Mouse (Mus musculus) retina, adult 2 months (tissue): ENCODE measurements around the gene Smyd5.
"Not testable (repeated sequence)": the region's sequence is repeated elsewhere in the genome, so short reads cannot be mapped to it uniquely, and the experiment has no call there.

Experiments used
- DNase-seq: peaks from one replicate; pipeline ENCODE4 v3.0.0-alpha.2; 2012; ENCODE audit warnings: low read depth, low spot score

Smyd5 gene

DNA sequence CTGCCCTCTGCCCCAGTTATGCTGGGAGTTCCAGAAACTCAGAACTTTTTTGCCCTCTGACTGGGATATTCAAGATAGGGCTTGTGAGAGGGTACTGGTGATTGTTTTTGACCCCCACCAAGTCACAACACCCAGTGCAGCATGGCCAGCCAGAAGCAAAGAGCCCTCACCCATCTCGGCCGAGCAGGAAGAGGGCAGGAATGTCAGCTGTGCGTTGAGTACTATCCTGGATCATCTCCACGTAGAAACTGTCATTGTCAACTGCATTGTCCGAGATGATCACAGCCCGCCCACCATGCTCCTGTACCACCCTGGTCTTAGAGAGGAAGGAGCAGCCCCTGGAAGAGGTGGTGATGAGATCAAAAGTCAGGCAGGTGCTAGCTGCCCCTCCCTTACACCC, 15.6 kb downstream of the Smyd5 start:
- no peak for DNase-seq

- DNase-seq = not testable (repeated sequence)
Measured at GRCm38 (mm10) chr6:85450140-85450539, 18.4 kb downstream of the Smyd5 start.

DNA sequence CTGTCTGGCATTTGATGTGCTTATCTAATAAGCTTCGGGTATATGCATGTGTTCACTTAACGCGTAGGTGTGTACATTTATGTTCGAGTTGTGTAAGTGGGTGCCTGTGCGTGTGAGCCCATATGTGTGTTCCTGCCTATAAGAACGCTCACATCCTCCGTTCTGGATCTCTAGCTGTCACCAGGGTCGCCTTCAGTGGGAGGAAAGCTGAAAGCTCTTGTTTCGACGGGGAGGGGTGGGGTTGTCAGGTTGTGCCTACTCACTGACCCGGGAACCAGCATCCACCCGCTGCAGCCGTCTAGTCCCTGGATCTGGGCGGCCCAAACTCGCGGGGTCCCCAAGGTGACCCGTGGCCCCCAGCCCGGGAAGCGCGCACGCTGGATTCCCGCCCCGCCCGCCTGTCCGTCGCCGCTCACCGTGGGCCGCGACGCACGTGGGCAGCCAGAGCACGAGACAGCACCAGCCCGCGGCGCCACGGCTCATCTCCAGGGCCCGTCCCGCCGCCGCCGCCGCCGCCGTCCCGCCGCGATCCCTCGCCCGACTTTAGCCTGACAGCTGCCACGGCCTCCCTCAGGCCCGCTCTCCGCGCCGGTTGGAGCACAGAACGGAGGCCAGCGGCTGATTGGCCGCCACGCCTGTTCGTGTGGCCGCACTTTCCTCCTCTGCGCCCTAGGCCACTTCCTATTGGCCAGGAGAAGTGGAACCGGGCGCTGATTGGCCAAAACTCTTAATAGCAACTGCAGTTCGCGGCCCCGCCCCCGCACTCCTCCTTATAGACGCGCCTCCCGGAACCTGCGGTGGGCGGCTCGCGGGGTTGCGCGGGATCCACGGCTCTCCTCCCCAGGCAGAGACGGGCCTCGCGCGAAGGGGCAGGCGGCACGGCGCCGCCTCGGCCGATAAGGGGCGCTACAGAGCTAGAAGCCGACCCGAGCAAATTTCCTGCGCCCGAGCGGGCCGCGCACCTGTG, 19.2 kb downstream of the Smyd5 start, which contains the start of gene Cct7:
Gene Cct7, plus strand, starts transcription at position 818 of the 967 bp plus-strand sequence.
- DNase-seq = peak; percentile 98

DNA sequence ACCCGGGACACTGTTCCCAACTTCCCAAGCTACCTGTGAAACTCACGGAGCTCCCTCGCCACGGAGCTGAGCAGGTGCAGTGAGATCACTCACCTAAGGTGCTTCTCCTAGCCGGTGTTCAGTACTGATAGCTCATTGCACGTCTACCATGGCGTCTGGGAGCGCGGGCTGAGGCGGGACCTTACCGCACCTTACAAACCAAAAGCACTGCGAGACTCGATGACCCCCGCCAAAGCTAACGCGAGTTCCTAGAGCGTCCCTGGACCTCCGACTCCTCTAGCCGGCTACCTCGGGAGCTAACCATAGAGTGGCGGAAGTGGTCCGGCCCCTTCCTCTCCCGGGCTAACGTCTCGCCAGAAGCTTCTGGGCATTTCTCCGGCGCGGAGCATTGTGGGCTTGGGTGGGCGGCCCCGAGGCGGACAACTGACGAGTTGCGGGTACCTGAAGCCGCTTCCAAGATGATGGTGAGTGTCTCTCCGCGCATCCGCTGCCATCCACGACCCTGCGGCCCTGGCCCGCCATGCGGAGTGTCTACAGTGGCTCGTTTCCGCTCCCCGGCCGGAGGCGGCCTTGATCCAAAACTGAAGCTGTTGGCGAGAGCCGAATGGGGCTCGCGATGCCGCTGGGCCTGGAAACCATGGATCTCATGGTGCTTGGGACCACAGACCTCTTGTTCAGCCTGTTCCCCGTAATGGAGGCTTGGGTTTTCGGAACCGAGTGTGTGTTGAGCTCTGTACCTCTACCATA, 20.0 kb downstream of the Smyd5 start, which contains the start of gene Pradc1:
Gene Pradc1, minus strand, starts transcription at position 307 of the 747 bp plus-strand sequence.
- DNase-seq = peak; percentile 94

- DNase-seq = no peak
Measured at GRCm38 (mm10) chr6:85452411-85452665, 20.5 kb downstream of the Smyd5 start.

DNA sequence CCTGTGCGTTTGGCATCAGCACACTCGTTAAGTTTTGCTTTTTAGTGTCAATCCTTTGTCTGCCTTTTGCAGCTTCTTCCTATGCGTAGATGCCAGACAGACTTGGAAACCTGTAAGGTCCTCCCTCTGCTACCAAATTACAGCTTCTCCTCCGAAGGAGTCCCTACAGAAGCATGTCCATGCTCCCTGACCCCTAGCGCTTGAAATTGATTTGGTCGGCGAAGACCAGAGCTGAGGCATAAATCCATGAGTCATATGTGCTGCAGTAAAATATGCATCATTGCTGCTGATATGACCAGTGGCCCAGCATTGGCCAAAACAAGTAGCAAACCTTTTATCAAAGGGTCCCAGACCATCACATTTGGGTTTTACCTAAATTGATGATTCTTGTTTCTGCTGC, 21.0 kb downstream of the Smyd5 start:
- DNase-seq = no peak

DNA sequence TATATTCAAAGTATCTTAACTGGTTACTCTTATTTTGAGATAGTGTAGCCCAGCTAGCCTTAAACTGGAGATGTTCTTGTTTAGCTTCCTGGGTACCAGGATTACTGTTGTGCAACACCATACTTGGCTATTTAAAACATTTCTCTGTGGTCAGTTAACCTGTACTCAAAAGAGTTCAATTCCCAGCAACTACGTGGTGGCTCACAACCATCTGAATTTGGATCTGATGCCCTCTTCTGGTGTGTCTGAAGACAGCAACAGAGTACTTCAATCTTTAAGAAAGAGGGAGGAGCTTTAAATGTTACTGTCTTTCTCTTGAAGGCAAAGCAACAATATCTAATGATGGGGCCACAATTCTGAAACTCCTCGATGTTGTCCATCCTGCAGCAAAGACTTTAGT, 27.8 kb downstream of the Smyd5 start:
- no peak for DNase-seq

DNA sequence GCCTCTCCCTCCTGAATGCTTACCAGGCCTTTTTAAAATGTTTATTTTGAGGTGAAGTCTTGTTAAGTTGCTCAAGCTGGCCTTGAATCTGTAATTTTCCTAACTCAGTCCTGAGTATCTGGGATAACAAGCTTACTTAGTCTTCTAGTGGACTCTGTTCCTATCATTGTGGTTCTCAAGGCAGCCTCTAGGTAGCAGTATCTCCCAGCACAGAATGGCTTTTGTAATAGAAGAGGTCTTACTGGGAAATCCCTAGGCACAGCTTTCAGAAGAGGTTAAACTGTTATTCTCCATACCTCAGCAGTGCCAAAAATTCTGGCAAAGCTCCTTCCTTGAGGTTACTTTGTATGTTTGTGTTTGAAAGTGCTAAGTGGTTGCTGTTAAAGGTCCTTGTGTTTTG, 33.6 kb downstream of the Smyd5 start:
- no peak for DNase-seq

DNA sequence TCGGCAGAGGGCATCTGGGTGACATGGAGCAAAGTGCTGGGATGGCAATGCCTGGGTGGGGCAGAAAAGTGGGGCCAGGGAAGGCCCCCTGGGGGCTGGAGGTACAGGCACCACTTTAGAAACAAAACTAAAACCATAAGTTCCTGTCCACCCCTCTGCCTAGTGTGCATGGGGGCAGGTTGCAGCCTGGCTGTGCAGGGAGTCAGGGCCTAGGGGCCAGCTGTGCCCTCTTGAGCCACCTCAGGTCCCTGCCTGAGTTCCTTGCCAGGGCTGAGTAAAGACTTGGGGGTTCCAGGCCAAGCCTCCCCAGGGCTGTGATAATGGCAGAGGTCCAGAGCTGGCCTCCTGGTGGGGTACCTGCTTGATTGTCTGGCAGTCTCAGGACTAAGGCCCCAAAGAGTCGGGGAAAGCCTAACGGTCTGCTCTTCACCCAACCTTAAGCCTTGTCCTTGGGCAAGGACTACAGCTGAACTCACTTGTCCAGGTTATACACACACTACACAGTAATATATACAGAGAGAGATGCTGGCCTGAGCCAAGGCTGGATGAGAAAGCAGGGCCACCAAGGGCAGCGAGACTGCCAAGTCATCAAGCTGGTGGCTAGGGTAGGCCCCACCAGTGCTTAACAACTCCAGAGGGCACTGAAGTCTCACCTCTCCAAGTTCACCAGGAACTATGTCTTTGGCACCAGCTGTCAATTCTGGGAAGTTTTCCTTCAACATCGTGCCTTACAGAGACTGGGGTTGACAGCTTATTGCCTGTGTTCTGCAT, 38.1 kb downstream of the Smyd5 start:
- no peak for DNase-seq

DNA sequence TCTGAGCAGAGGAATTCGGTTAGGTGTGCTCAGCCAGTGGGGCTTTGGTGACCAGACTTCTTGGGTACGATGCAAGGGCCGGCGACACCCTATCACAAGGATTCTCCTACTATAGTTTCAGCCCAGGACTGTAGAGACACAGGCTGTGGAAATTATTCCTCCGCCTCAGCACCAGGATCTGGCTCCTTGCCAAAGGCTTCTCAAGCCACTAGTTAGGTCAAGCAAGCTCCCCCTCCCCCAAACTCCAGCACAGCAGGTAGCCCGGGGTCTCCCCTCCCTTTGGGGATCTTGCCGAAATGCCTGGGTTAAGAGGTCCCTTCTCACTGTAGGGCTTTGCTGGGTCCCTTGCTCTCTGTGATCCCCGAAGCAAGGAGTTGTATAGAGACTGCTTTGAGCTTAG, 40.2 kb downstream of the Smyd5 start:
- no peak for DNase-seq

- no peak for DNase-seq
Measured at GRCm38 (mm10) chr6:85472542-85472941, 40.8 kb downstream of the Smyd5 start.

GRCm38 (mm10) chr6:85475581-85475980, 43.8 kb downstream of the Smyd5 start:
- no peak for DNase-seq

- DNase-seq = no peak
Measured at GRCm38 (mm10) chr6:85477366-85477917, 45.7 kb downstream of the Smyd5 start.

GRCm38 (mm10) chr6:85478416-85478815, 46.6 kb downstream of the Smyd5 start:
- no peak for DNase-seq

DNA sequence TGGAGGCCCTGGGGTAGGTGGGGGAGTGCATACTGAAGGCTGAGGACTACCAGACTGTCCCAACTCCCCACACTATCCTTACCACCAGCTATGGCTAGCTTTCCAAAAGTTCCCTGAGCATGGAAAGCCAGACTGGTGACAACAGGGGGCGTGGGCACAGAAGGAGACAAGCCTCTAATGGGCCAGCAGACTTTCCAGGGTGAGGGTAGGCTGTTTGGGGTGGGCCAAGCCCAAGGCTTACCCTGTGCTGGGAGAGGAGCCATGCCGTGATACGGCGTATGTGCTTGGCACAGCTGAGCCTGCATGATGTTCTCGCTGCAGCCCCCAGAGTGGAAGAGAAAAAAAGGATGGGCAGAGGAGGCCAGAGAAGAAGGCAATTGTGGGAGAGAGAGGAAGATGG, 48.2 kb downstream of the Smyd5 start:
- no peak for DNase-seq

GRCm38 (mm10) chr6:85480685-85481084, 48.9 kb downstream of the Smyd5 start:
- DNase-seq = no peak

DNA sequence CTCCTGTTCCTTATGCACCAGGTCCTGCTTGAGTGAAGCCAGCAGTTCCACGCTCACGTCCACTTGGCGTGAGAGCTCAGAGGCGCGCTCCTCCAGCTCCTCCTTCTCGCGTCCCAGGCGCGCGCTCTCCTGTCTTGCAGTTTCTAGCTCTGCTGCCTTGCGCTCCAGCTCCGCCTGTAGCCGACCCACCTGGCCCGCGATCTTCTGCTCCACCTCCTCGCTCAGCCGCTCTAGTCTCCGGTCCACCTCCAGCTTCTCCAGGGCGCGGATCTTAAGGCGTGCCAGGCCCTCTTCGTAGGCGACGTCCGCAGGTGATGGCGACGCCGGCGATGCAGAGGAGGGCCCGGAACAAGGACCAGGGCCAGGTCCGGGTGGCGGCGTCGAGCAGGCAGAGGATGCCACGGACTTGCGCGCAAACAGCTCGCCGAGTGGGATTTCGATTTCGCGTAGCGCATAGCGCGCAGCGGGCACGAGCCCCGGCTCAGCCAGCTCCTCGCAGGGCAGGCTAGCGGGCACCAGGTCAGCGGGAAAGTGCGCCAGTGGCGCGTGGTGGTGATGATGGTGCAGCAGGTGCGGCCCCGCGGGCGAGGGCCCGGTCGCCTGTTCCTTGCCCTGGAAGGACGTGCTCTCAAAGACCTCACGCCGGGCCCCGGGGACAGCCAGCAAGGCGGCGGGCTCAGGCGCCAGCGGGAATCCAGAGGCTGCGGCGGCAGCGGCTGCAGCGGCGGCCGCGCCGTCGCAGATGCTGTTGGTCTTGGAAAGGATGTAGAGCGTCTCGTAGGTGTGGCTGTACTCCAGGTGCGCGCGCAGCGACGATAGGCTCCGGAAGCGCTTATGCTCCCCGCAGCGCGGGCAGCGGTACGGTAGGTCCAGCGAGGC, 52.3 kb downstream of the Smyd5 start:
- no peak for DNase-seq

DNA sequence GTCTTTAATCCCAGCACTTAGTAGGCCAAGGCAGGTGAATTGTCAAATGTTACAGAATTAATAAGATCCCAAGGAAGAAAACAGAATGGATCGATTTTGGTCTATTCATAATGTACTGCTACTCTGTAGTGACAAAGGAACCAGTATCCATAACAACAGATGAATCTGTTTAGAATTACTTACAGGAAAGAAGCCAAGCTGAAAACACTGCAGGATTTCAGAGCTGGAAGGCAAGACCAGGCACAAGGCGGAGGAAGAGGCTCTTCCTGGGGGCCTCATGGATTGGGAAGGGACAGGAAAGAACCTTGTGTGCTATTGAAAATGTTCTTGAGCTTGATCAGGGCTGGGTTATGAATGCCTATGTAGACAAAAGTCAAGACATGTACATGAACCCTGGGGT, 53.9 kb downstream of the Smyd5 start:
- no peak for DNase-seq

GRCm38 (mm10) chr6:85488510-85488909, 56.7 kb downstream of the Smyd5 start:
- no peak for DNase-seq

- no peak for DNase-seq
Measured at GRCm38 (mm10) chr6:85489717-85490116, 57.9 kb downstream of the Smyd5 start.

- no peak for DNase-seq
Measured at GRCm38 (mm10) chr6:85490252-85490651, 58.5 kb downstream of the Smyd5 start.
